Mouse (Mus musculus) activated CD4-positive, CD25-positive, alpha-beta regulatory T cell, adult 9 weeks (primary cell): ENCODE data around the gene Ccdc77. TPM values are rescaled to one million over a fixed set of nuclear protein-coding genes. Genes with fewer than 3 reads are reported as not detected.

Source experiments
- polyA plus RNA-seq: library from polyadenylated mRNA; unstranded; fragments of 100-300 nt; shearing (Covaris generic); gene quantifications from one replicate; pipeline ENCODE4 v1.2.1, GENCODE M21; 2017

Gene Ccdc77
- polyA plus RNA-seq, result 10.9 TPM

GRCm38 (mm10) chr6:120363688-120364522, at the start of gene Ccdc77, which contains the start of gene Kdm5a:
Gene Ccdc77 (minus strand): TSS chr6:120364374.
Gene Kdm5a (plus strand): TSS chr6:120364124.

GRCm38 (mm10) chr6:120294056-120294784, 70.0 kb downstream of the Ccdc77 start, which contains the start of the genes D330020A13Rik and B4galnt3:
Gene D330020A13Rik (plus strand): TSS chr6:120294364.
Gene B4galnt3 (minus strand): TSS chr6:120294559.

Other genes starting within 250 kb of the Ccdc77 start
- gene D330020A13Rik, start 70.0 kb downstream of the Ccdc77 start, polyA plus RNA-seq, result not detected
- gene B4galnt3, start 69.8 kb downstream of the Ccdc77 start, polyA plus RNA-seq, result not detected
- gene Kdm5a, start 250 bp downstream of the Ccdc77 start, polyA plus RNA-seq, result 111 TPM
- gene Il17ra, start 98.9 kb upstream of the Ccdc77 start, polyA plus RNA-seq, result 41.0 TPM
- gene Tmem121b, start 129.4 kb upstream of the Ccdc77 start, polyA plus RNA-seq, result 1.4 TPM
- 80.5 TPM for gene Hdhd5, start 166.9 kb upstream of the Ccdc77 start, polyA plus RNA-seq